Mouse (Mus musculus) midbrain, embryonic 16.5 days (tissue): Measurements from ENCODE around the gene Rhof. TPM values are rescaled to one million over a fixed set of nuclear protein-coding genes. Genes with fewer than 3 reads are reported as not detected.

Experiments used
- ATAC-seq: fragments of 200-750 bp; cut with Nextera tagmentation; 2 replicates; pipeline ENCODE4 v1.8.0; 2017; ENCODE audit warnings: moderate TSS enrichment
- H3K27ac ChIP-seq: fragments of 300-500 bp; sonication (generic); 2 replicates; pipeline ENCODE4 v1.5.1; 2014; ENCODE audit warnings: mild to moderate bottlenecking, low read length, mixed read lengths
- H3K27me3 ChIP-seq: fragments of 300-500 bp; sonication (generic); 2 replicates; pipeline ENCODE4 v1.6.1; 2014; ENCODE audit warnings: low read depth, low read length, mixed read lengths; ENCODE audit not compliant: control insufficient read depth, insufficient read depth
- H3K36me3 ChIP-seq: fragments of 300-500 bp; sonication (generic); 2 replicates; pipeline ENCODE4 v1.6.1; 2014; ENCODE audit warnings: mild to moderate bottlenecking, low read length, moderate library complexity, mixed read lengths; ENCODE audit not compliant: control insufficient read depth, insufficient read depth
- H3K4me1 ChIP-seq: fragments of 300-500 bp; sonication (generic); 2 replicates; pipeline ENCODE4 v1.6.1; 2014; ENCODE audit warnings: mild to moderate bottlenecking, low read length, mixed read lengths; ENCODE audit not compliant: control insufficient read depth, insufficient read depth
- H3K4me2 ChIP-seq: fragments of 300-500 bp; sonication (generic); 2 replicates; pipeline ENCODE4 v1.6.1; 2014; ENCODE audit warnings: mild to moderate bottlenecking, low read length, mixed read lengths
- H3K4me3 ChIP-seq: fragments of 300-500 bp; sonication (generic); 2 replicates; pipeline ENCODE4 v1.5.1; 2014; ENCODE audit warnings: low read depth, mild to moderate bottlenecking, low read length, moderate library complexity, mixed read lengths
- H3K9ac ChIP-seq: fragments of 300-500 bp; sonication (generic); 2 replicates; pipeline ENCODE4 v1.6.1; 2014; ENCODE audit warnings: low read depth, low read length, mixed read lengths
- H3K9me3 ChIP-seq: fragments of 300-500 bp; sonication (generic); replicated peaks from 2 replicates; pipeline ENCODE4 v1.6.1; 2014; ENCODE audit warnings: mild to moderate bottlenecking, low read length, mixed read lengths; ENCODE audit not compliant: control insufficient read depth, poor library complexity, severe bottlenecking
- WGBS: fragments of 180-500 bp; shearing (Covaris S2); extraction: QIAGEN DNeasy Blood & Tissue Kit; methylation state at CpG from one replicate; pipeline ENCODE4 v1.1.7; 2014; 5-methylcytosine and 5-hydroxymethylcytosine counted together
- polyA plus RNA-seq: library from polyadenylated mRNA; unstranded; fragments of >200 nt; fragmentation: Nextera tagmentation; extraction: Ambion mirVana; gene quantifications from 2 replicates; pipeline ENCODE4 v1.2.1, GENCODE M21; 2015

Rhof gene
- 13.9 and 21.4 TPM in 2 replicates for polyA plus RNA-seq

DNA sequence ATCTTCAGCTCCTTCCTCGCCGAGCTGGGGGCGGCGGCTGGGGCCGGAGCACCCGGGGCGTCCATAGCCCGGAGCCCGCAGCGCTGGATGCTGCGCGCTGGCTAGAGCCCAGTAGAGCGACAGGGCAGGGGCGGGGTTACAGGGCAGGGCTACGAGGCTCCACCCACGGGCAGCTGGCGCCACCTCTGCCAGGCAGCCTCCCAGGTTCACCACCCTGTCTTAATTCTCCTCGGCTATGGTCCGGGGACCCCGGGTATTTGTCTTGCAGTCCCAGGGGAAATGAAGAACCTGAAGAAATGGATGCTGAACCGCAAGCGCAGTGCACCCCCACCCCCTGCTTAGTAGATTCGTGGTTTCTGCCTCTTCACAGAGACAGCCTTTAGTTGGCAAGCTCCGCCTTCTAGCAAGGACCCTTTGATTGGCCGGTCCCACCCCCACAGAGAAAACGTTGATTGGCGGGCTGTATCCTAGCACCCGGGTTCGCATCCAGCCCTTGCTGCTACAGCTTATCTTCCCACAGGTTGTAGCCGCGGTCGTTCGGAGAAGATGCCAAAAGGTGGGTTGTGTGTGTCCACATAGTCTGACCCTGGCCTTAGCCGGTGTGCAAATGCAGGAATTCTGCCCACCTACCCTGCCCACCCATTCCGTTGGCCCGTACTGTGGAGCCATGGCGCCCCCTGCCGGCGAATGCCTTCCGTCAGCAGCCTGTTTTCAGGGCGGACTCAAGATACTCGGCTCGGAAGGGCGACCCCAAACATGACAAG is at the start of gene Rhof:
Gene Rhof, minus strand, starts transcription at position 385 of the 764 bp plus-strand sequence.
- Histone ChIP-seq H3K27me3 (no peaks in the 10 kb centered on the region), H3K36me3 (0 out of 2 replicates have a peak, but pooled peaks cover 7% of the 10 kb centered on the region)
- WGBS = 2% methylated on average over 44 of the region's 44 CpGs

DNA sequence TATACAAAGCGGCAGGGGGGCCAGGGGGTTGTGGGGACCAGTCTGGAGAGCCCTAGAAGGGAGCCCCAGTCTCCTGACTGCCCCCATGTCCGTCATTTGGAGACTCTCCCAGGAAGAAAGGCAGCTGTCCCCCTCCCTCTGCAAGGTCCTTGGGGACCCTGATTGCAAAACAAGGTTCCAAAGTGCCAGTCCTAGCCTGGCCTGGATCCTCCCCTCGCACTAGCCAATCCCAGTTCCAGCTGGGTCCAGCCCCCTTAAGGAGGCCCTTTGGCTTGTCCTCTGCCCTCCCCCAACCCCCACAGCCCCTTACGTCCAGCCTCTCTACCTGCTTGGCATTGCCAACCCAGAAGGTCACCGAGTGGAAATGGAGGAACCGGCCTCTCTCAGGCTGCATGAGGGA is 49.0 kb upstream of the Rhof start:
- H3K4me2 ChIP-seq = no peak overlapping the region
- no peak for ATAC-seq
- H3K9ac ChIP-seq = no peak overlapping the region
- no peaks in the 10 kb centered on the region for H3K9me3 ChIP-seq
- H3K27me3 ChIP-seq = no peaks in the 10 kb centered on the region
- 81% methylated on average over 6 of the region's 6 CpGs for WGBS
- H3K27ac ChIP-seq = no peak overlapping the region
- H3K36me3 ChIP-seq = no peaks in the 10 kb centered on the region
- no peak overlapping the region for H3K4me3 ChIP-seq
- H3K4me1 ChIP-seq = no peaks in the 10 kb centered on the region

More for the DNA sequence above, at the start of gene Rhof:
- ATAC-seq = peak; percentile 59
- peak within 1 kb of the TSS; percentile 100 for H3K9ac ChIP-seq
- H3K9me3 ChIP-seq = no peaks in the 10 kb centered on the region
- peak within 1 kb of the TSS; percentile 87 for H3K4me2 ChIP-seq
- peaks cover 59% of the 10 kb centered on the region for H3K4me1 ChIP-seq
- peak within 1 kb of the TSS; percentile 100 for H3K27ac ChIP-seq
- H3K4me3 ChIP-seq = peak within 1 kb of the TSS; percentile 40

DNA sequence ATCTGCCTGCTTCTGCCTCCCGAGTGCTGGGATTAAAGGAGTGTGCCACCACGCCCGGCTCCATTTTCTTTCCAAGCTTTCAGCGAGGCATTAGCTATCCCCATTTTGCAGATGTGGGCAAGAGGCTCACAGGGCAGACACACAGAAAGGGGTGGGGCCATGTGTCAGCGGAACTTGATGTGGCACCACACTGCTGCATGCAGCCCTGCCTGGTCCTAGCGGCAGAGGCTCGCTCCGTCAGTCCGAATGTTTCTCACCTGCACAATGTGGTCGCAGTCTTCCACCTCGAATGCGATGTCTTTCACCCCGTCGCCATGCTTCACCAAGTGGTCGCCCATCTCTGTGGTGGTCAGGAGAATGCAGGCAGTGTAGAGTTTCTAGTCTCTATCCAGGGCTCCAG is 47.9 kb upstream of the Rhof start:
- WGBS = 93% methylated on average over 15 of the region's 15 CpGs
- no peaks in the 10 kb centered on the region for H3K4me1 ChIP-seq
- ATAC-seq = no peak
- no peak overlapping the region for H3K4me3 ChIP-seq
- no peaks in the 10 kb centered on the region for H3K36me3 ChIP-seq
- no peaks in the 10 kb centered on the region for H3K27me3 ChIP-seq
- no peak overlapping the region for H3K9ac ChIP-seq
- H3K9me3 ChIP-seq = no peaks in the 10 kb centered on the region
- no peak overlapping the region for H3K27ac ChIP-seq
- H3K4me2 ChIP-seq = no peak overlapping the region

DNA sequence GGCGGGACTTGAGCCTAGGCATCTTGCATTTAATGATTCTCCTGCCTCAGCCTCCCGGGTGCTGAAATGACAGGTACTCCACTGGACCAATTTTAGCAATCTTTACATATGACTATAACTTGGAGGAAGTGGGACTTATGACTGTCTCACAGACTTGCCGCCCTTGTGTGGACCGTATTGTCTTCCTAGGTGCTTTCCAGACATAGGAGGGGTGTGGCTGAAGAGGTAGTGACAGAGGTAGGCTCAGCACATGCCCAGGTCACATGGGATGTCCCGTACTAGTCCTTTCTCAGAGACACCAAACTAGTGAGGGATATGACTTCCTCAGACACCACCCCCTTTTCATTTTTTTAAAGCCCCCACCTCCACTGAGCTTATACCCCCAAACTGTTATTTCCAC is 46.3 kb upstream of the Rhof start:
- ATAC-seq = no peak
- WGBS = 88% methylated on average over 5 of the region's 5 CpGs
- no peaks in the 10 kb centered on the region for H3K4me1 ChIP-seq

DNA sequence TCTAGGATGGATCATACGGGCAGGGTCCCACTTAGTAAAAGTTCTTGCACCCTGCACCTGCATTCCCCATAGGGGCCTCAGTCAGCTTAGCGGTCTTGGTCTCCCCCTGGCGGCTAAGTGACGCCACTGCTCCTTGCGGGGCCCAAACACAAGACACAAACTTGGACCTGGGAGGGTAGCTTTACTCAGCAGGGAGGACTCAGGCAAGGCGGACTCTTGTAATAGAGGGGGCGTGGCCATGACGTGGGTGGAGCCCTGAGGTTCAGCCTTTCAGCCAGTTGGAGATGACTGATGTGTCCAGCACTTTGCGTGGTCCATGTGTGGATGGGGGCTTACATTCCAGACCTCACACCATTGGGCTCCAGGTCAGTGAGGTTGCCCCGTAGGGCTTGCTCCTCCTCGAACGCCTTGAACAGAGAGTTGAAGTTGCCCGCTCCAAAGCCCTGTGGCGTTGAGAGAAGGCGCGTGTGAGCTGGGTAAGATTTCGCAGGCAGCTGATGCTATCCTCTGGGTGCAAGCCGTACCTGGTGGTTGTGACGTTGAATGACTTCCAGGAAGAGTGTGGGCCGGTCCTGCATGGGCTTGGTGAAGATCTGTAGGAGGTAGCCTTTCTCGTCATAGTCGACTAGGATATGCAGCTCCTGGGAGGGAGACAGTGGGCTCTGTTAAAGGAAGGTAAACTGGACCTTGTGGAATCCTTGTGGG is 39.3 kb upstream of the Rhof start:
- no peaks in the 10 kb centered on the region; the same call in 1 of the 2 replicates for H3K4me1 ChIP-seq
- peak overlapping the region; percentile 34 for H3K4me2 ChIP-seq
- H3K4me3 ChIP-seq = no peak overlapping the region
- no peak overlapping the region for H3K9ac ChIP-seq
- no peaks in the 10 kb centered on the region for H3K9me3 ChIP-seq
- no peaks in the 10 kb centered on the region; the same call in 1 of the 2 replicates for H3K36me3 ChIP-seq
- peak; percentile 60 for ATAC-seq
- H3K27ac ChIP-seq = no peak overlapping the region
- 17% methylated on average over 22 of the region's 22 CpGs for WGBS
- H3K27me3 ChIP-seq = no peaks in the 10 kb centered on the region

More for the DNA sequence above, 46.3 kb upstream of the Rhof start:
- Histone ChIP-seq H3K4me2 (no peak overlapping the region), H3K9ac (no peak overlapping the region), H3K4me3 (no peak overlapping the region), H3K27me3 (no peaks in the 10 kb centered on the region), H3K9me3 (no peaks in the 10 kb centered on the region), H3K27ac (no peak overlapping the region), H3K36me3 (no peaks in the 10 kb centered on the region)

DNA sequence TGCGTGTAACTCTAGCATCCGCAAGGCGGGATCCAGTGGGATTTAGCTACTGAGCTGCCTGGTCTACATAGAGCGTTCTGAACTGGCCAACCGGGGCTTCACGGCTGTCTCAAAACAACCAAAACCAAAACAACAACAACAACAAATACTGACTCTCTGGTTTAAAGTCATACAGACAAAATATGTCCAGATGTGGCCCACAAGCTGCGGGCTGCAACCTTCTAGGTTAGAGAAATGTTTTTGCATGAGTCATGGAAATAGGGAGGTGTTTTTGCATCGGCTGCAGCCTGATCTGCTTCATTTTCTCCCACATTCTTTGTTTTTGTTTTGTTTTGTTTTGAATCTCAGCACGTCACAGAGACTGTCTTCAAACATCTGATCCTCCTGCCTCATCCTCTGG is 37.9 kb upstream of the Rhof start:
- WGBS = 82% methylated on average over 9 of the region's 9 CpGs

DNA sequence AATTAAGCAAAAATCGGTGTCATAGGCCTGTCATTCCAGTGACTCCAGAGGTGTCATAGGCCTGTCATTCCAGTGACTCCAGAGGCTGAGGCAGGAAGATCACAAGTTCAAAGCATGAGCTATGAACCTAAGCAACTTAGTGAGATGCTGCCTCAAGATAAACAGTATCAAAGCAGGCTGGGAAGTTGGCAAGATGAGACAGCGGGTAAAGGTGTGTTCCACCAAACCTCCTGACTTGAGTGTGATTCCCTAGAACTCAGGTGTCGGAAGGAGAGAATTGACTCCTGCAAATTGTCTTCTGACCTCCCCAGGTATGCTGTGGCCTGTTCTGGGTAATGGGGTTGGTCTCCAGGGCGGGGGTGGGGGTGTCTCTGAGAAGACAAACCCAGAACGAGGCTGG is 36.8 kb upstream of the Rhof start, which contains the start of gene Psmd9:
Gene Psmd9, plus strand, starts transcription at position 130 of the 400 bp plus-strand sequence.
- Histone ChIP-seq H3K9me3 (no peaks in the 10 kb centered on the region), H3K27ac (no peak within 1 kb of the TSS), H3K4me2 (no peak within 1 kb of the TSS), H3K9ac (no peak within 1 kb of the TSS), H3K4me3 (no peak within 1 kb of the TSS), H3K36me3 (peaks cover 14% of the 10 kb centered on the region), H3K4me1 (no peaks in the 10 kb centered on the region; the same call in 1 of the 2 replicates), H3K27me3 (no peaks in the 10 kb centered on the region)
- WGBS = 80% methylated on average over 5 of the region's 5 CpGs
- no peak for ATAC-seq

More for the DNA sequence above, 37.9 kb upstream of the Rhof start:
- no peak overlapping the region for H3K4me2 ChIP-seq
- no peak overlapping the region for H3K9ac ChIP-seq
- H3K9me3 ChIP-seq = no peaks in the 10 kb centered on the region
- no peaks in the 10 kb centered on the region; the same call in 1 of the 2 replicates for H3K4me1 ChIP-seq
- H3K36me3 ChIP-seq = peaks cover 9% of the 10 kb centered on the region; the same call in 1 of the 2 replicates
- no peak overlapping the region for H3K27ac ChIP-seq
- H3K27me3 ChIP-seq = no peaks in the 10 kb centered on the region
- no peak overlapping the region for H3K4me3 ChIP-seq
- ATAC-seq = no peak

DNA sequence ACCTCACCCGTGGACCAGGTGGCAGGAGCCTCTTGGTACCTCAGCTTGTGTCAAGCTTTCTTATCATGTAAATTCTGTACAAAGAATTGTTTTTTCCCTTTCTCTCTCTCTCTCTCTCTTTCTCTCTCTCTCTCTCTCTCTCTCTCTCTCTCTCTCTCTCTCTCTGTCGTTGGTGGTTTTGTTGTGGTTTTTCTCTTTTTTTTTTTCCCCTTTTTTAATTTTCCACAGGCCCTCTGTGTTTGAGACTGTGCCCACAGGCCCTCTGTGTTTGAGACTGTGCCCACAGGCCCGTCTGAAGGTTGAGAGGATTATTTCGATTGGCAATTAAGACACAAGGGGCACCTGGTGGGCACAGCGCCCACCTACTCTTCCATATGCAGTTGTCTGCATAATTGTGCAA is 35.1 kb upstream of the Rhof start:
- no peaks in the 10 kb centered on the region for H3K9me3 ChIP-seq
- H3K4me3 ChIP-seq = no peak overlapping the region
- peaks cover 26% of the 10 kb centered on the region for H3K36me3 ChIP-seq
- no peaks in the 10 kb centered on the region; the same call in 1 of the 2 replicates for H3K4me1 ChIP-seq
- no peak overlapping the region for H3K27ac ChIP-seq
- 64% methylated on average over 5 of the region's 5 CpGs for WGBS
- H3K4me2 ChIP-seq = no peak overlapping the region
- no peak overlapping the region for H3K9ac ChIP-seq
- H3K27me3 ChIP-seq = no peaks in the 10 kb centered on the region
- no peak for ATAC-seq

DNA sequence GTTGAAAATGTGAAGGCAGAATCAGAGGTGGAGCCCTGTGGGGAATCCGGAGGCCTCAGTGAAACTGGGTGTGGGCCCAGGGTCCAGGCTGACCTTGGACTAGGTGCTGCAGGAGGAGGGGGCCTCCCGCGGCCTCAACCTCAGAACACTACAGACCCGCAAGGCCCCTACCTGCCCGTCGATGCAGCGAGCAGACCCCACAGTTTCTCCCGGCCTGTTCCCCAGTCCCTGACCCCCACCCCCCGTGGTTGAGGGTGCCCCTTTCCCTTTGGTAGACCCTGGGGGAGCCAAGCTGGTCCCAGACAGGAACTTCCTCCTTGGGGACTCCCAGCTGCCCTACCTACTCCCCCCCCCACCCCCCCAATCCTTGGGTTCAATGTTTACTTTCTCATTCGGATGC is 33.9 kb upstream of the Rhof start:
- no peak overlapping the region for H3K4me3 ChIP-seq
- no peak for ATAC-seq
- WGBS = 92% methylated on average over 10 of the region's 10 CpGs

More for the DNA sequence above, 33.9 kb upstream of the Rhof start:
- H3K4me1 ChIP-seq = no peaks in the 10 kb centered on the region
- no peaks in the 10 kb centered on the region for H3K9me3 ChIP-seq
- H3K9ac ChIP-seq = no peak overlapping the region
- no peaks in the 10 kb centered on the region for H3K27me3 ChIP-seq
- H3K36me3 ChIP-seq = peaks cover 29% of the 10 kb centered on the region
- H3K27ac ChIP-seq = no peak overlapping the region
- H3K4me2 ChIP-seq = no peak overlapping the region
